Mouse (Mus musculus): Measurements from ENCODE around the gene Ngrn. TPM values are rescaled to one million over a fixed set of nuclear protein-coding genes. Genes with fewer than 3 reads are reported as not detected.

The Ngrn gene
- polyA plus RNA-seq, 1 experiment from 2014 or later: 48.7 TPM

DNA sequence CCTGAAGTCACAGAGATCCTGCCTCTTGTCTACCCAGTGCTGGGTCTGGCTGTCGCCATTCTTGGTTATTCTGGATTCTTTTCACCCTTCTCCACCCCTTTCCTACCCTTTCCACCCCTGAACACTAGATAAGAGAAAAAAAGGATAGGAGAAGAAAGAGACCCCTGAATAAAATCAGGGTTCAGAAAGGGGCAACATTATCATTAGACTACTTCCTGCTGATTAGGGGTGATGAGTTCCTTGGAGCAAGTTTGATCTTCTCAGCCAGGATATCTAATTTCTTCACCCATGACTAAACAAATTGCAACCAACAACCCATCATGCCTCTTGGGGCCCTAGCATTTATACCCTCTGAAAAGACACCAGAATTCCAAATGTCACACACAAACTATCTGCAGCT, 6.7 kb downstream of the Ngrn start:
- Histone ChIP-seq H3K27me3 (no peaks in the 10 kb centered on the region), H3K4me1 (peaks cover 16% of the 10 kb centered on the region), H3K9me3 (no peaks in the 10 kb centered on the region), H3K36me3 (peaks cover 42% of the 10 kb centered on the region), H3K4me3 (no peak overlapping the region), H3K9ac (no peak overlapping the region), H3K27ac (no peak overlapping the region), H3K4me2 (no peak overlapping the region)
- ATAC-seq (ENCODE audit: insufficient number of reproducible peaks, low FRiP score, low TSS enrichment, low read depth): no peak
- 85% methylated on average over 1 of the region's 1 CpGs for WGBS

DNA sequence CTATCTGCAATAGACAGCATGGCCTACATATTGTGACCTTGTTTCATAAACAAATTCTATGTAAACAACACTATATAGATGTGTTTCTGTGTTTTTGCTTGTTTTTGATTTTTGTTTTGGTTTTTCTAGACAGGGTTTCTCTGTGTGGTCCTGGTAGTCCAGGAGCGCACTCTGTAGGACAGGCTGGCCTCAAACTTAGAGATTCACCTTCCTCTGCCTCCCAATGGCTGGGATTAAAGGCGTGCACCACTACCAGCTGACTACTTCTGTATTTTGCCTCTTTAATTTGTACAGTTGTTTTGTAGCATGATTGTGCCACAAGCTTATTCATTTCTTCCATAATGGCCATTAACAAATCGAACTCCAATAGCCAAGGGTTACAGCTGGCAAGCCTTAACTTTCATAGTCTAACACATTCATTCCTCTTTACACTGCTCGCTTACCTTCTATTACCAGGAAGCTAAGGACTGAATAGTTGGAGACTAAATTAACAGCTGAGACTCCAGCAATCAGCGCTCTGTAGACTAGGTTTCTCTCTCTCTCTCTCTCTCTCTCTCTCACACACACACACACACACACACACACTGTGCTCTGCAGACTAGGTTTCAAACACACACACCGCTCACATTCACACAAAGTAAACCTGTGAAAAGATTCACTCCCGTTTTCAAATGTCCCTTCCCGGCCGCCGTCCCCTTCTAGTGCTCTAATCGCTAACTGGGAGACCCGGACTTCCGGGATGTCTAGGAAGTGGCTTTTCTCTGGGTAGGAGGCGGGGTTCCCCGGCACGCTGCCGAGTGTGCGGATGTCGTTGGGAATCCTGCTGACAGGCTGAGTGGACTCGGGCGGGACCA, 8.1 kb downstream of the Ngrn start, which contains the start of gene Vps33b:
Gene Vps33b (plus strand): TSS at position 753 of the 854 bp plus-strand sequence.
- H3K4me2 ChIP-seq: peak within 1 kb of the TSS; percentile 89
- 5% methylated on average over 21 of the region's 21 CpGs for WGBS
- H3K9ac ChIP-seq: peak within 1 kb of the TSS; percentile 75
- no peaks in the 10 kb centered on the region for H3K9me3 ChIP-seq
- peak within 1 kb of the TSS; percentile 83 for H3K4me3 ChIP-seq
- H3K4me1 ChIP-seq: peaks cover 16% of the 10 kb centered on the region
- peaks cover 48% of the 10 kb centered on the region for H3K36me3 ChIP-seq
- H3K27me3 ChIP-seq: no peaks in the 10 kb centered on the region
- ATAC-seq (ENCODE audit: insufficient number of reproducible peaks, low FRiP score, low TSS enrichment, low read depth): peak; percentile 53; the same call in 1 of the 2 replicates
- peak within 1 kb of the TSS; percentile 57 for H3K27ac ChIP-seq

DNA sequence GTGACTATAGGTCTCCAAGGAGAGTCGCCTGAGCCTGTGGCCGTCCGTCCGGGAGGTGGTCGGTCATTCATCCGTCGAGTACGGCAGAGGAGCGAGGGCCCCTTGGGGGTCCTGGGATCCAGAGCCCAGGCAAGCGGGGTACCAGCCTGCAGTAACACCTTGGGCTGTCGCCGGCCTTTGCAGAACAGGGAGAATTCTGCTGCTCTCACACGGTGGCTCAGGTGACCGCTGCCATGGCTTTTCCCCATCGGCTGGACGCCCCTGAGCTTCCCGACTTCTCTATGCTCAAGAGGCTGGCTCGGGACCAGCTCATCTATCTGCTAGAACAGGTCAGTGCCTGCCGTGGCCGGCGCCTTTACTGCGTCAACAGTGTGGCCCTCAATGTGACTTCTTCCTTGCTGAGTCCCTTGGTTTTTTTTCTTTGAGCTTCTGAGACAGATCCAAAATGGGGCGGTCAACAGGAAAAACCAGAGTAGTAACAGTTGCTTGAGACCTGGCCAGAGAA, 8.8 kb downstream of the Ngrn start:
- H3K4me1 ChIP-seq: peaks cover 16% of the 10 kb centered on the region
- H3K4me3 ChIP-seq: peak overlapping the region; percentile 83
- H3K27ac ChIP-seq: peak overlapping the region; percentile 57
- peak overlapping the region; percentile 75 for H3K9ac ChIP-seq
- WGBS: under 1% methylated on average over 23 of the region's 23 CpGs
- H3K36me3 ChIP-seq: peaks cover 48% of the 10 kb centered on the region
- no peaks in the 10 kb centered on the region for H3K27me3 ChIP-seq
- peak; percentile 48; the same call in 1 of the 2 replicates for ATAC-seq (ENCODE audit: insufficient number of reproducible peaks, low FRiP score, low TSS enrichment, low read depth)
- peak overlapping the region; percentile 89 for H3K4me2 ChIP-seq
- H3K9me3 ChIP-seq: 0 out of 2 replicates have a peak, but pooled peaks cover 4% of the 10 kb centered on the region

DNA sequence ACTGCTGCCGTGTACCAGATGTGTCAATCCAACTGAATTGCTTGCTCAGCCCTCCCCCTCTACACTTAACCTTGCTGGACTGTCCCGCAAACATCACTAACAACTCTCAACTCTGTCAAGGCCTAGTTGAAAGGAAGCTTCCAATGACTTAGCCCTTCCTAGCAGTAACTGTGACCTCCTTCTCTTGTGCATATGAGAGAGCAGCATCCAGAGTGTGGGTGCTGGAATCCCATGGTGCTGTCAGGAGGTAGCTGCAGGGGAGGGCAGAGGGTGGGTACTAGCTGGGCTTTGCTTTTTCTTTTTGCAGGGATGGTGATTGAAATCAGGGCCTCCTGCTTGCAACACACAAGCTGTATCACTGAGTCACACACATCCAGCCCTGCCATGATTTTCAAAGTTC, 12.4 kb downstream of the Ngrn start:
- 94% methylated on average over 2 of the region's 2 CpGs for WGBS
- Histone ChIP-seq H3K4me3 (no peak overlapping the region), H3K9me3 (0 out of 2 replicates have a peak, but pooled peaks cover 4% of the 10 kb centered on the region), H3K4me2 (no peak overlapping the region), H3K27ac (no peak overlapping the region), H3K9ac (no peak overlapping the region), H3K4me1 (peaks cover 14% of the 10 kb centered on the region), H3K27me3 (no peaks in the 10 kb centered on the region), H3K36me3 (peaks cover 60% of the 10 kb centered on the region)
- ATAC-seq (ENCODE audit: insufficient number of reproducible peaks, low FRiP score, low TSS enrichment, low read depth): no peak

DNA sequence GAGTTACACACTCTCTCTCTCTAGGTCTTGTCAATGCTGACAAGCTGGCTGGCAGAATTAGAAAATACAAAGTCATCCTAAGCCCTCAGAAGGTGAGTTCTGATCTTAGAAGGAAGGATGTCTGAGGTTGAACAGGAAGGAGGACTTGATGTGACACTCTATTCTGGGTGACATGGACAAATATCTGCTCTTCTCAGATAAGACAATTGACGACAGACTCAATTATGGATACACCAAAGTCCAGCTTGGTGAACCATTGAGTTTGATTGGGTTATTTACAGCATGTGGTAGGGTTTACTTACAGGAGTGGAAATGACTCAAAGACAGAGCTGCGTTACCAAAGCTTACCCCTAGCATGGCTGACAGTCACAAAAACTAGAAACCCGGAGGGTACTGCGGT, 15.4 kb downstream of the Ngrn start:
- Histone ChIP-seq H3K4me1 (no peaks in the 10 kb centered on the region), H3K9me3 (0 out of 2 replicates have a peak, but pooled peaks cover 4% of the 10 kb centered on the region), H3K4me2 (no peak overlapping the region), H3K9ac (no peak overlapping the region), H3K36me3 (peaks cover 73% of the 10 kb centered on the region), H3K27ac (no peak overlapping the region), H3K27me3 (no peaks in the 10 kb centered on the region), H3K4me3 (no peak overlapping the region)
- 97% methylated on average over 4 of the region's 4 CpGs for WGBS
- ATAC-seq (ENCODE audit: insufficient number of reproducible peaks, low FRiP score, low TSS enrichment, low read depth): no peak

DNA sequence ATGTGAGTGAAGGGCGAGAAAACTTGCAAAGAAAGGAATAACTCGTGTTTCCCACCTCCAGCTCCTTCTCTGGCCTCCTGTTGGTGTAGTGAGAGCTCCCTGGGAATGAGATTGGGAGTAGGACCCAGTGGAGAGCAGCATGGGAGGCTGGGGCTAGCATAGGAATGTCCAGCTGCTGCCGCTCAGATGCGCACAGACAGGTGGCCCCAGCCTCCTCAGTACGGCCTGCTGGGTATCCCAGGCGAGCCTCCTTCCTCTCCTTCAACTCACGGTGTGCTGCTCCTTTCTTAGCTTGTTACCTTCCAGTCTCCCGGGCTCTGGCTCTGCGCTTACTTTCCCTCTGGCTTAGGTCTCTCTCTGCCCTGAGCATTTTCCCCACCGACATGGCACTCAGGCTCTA, 19.0 kb downstream of the Ngrn start:
- H3K36me3 ChIP-seq: peaks cover 75% of the 10 kb centered on the region
- H3K4me2 ChIP-seq: no peak overlapping the region
- no peaks in the 10 kb centered on the region for H3K27me3 ChIP-seq
- H3K4me3 ChIP-seq: no peak overlapping the region
- no peaks in the 10 kb centered on the region for H3K9me3 ChIP-seq
- 79% methylated on average over 10 of the region's 10 CpGs for WGBS
- H3K9ac ChIP-seq: no peak overlapping the region
- H3K27ac ChIP-seq: no peak overlapping the region
- H3K4me1 ChIP-seq: no peaks in the 10 kb centered on the region
- ATAC-seq (ENCODE audit: insufficient number of reproducible peaks, low FRiP score, low TSS enrichment, low read depth): no peak

DNA sequence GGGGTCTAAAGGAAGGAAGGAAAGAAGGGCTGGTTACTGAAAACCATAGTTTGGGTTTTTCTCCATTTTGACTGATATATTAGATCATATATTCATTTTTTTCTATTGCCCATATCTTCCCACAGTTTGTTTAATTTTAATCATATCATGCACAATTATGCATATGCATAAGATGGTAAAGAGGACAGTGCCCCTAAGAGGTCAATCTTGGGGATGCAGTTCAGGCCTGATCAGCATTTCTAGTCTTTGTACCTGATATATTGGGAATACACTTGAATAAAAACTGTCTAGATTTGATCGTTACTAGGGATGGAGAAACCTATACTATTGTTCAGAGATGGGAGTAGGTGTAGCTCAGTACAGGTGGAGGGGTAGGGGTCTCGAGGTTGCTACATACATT, 20.0 kb downstream of the Ngrn start:
- WGBS: 86% methylated on average over 2 of the region's 2 CpGs
- no peaks in the 10 kb centered on the region for H3K4me1 ChIP-seq
- no peaks in the 10 kb centered on the region for H3K27me3 ChIP-seq
- no peak overlapping the region for H3K9ac ChIP-seq
- no peak for ATAC-seq (ENCODE audit: insufficient number of reproducible peaks, low FRiP score, low TSS enrichment, low read depth)
- no peak overlapping the region for H3K4me3 ChIP-seq
- H3K36me3 ChIP-seq: peaks cover 78% of the 10 kb centered on the region
- no peak overlapping the region for H3K27ac ChIP-seq
- no peaks in the 10 kb centered on the region for H3K9me3 ChIP-seq
- no peak overlapping the region for H3K4me2 ChIP-seq

DNA sequence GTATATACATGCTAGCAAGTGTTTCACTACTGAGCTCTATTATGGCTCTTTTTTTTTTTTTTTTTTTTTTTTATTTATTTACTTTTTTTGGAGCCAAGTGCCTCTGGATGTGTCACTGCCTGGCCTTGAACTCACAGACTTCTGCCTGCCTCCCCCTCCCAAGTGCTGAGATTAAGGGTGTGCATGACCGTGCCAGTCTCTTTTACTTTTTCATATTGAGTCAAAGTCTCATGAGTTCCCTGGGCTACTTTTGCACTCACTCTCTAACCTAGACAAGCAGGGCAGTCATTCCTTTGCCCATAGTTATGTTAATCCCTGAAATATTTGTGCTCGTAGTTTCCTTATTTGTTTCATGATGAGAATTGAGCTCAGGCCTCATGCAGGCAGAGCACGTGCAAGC, 20.6 kb downstream of the Ngrn start:
- 86% methylated on average over 3 of the region's 3 CpGs for WGBS
- ATAC-seq (ENCODE audit: insufficient number of reproducible peaks, low FRiP score, low TSS enrichment, low read depth): no peak
- Histone ChIP-seq H3K36me3 (peaks cover 78% of the 10 kb centered on the region), H3K9ac (no peak overlapping the region), H3K4me1 (no peaks in the 10 kb centered on the region), H3K9me3 (no peaks in the 10 kb centered on the region), H3K27ac (no peak overlapping the region), H3K4me3 (no peak overlapping the region), H3K4me2 (no peak overlapping the region), H3K27me3 (no peaks in the 10 kb centered on the region)

DNA sequence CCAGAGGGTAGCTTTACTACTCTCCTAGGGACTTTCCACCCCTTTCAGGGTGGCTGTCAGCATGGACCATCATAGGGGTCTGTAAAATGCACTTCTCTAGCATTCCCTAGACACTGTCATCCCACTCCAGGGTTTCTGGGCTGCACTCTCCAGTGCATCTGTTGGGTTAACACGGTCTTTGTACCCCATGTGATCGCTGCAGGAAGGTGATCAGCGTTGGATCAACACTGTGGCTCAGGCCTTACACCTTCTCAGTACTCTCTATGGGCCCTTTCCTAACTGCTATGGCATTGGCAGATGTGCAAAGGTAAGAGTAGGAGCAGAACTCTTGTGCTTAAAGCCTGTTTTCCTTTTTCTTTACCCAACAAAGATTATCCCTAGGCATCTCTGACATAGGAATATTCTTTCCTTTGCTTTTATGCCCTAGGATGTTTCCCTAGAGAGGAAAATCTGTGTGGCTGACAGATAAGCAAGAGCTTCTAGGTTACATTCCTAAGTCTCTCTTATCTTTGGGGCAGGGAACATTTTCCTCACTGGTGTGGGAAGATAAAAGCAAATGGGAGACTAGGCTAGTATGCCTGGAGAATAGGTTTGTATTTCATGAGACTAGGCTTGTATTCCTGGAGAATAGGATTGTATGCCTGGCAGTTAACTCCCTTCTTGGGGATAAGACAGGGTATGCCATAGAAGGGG, 22.4 kb downstream of the Ngrn start:
- no peaks in the 10 kb centered on the region for H3K4me1 ChIP-seq
- H3K4me3 ChIP-seq: no peak overlapping the region
- H3K36me3 ChIP-seq: peaks cover 78% of the 10 kb centered on the region
- no peak overlapping the region for H3K4me2 ChIP-seq
- 86% methylated on average over 3 of the region's 3 CpGs for WGBS
- H3K9ac ChIP-seq: no peak overlapping the region
- H3K9me3 ChIP-seq: no peaks in the 10 kb centered on the region
- ATAC-seq (ENCODE audit: insufficient number of reproducible peaks, low FRiP score, low TSS enrichment, low read depth): no peak
- no peaks in the 10 kb centered on the region for H3K27me3 ChIP-seq
- no peak overlapping the region for H3K27ac ChIP-seq

DNA sequence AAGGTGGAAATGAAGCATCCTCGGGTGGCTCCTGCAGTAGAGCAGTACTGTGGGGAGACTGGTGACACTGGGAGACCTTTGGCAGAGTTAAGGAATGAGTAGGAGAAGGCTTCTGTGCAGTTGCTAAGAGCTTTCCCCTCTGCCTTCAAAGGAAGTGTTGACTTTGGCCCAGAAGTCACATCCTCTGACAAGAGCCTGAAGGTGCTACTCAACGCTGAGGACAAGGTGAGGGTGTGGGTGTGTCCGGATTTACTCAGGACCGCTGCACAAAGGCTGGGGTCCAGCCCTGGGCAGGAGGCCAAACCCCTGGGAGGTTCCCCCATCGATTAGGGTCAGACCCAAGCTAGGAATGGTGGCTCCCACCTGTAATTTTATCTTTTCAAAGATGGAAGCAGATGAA, 23.4 kb downstream of the Ngrn start:
- Histone ChIP-seq H3K4me1 (no peaks in the 10 kb centered on the region), H3K36me3 (peaks cover 75% of the 10 kb centered on the region), H3K27me3 (no peaks in the 10 kb centered on the region), H3K27ac (no peak overlapping the region), H3K9me3 (no peaks in the 10 kb centered on the region), H3K9ac (no peak overlapping the region), H3K4me2 (no peak overlapping the region), H3K4me3 (no peak overlapping the region)
- 85% methylated on average over 5 of the region's 5 CpGs for WGBS
- ATAC-seq (ENCODE audit: insufficient number of reproducible peaks, low FRiP score, low TSS enrichment, low read depth): no peak

DNA sequence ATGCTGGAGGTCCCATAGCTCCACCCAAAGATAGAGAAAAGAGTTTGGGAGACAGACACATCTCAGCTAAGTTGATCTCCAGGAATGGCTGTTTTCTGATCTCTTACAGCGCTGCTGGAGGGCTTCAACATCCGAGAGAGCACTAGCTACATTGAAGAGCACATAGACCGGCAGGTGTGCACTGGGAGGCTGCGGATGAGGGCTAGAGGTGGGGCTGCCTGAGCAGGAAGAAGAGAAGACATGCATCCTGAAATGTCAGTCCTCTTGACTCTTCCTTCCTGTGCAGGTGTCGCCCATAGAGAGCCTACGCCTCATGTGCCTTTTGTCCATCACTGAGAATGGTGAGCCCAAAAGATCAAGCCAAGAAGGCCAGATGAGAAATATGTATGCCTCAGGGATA, 24.7 kb downstream of the Ngrn start:
- H3K36me3 ChIP-seq: peaks cover 75% of the 10 kb centered on the region

DNA sequence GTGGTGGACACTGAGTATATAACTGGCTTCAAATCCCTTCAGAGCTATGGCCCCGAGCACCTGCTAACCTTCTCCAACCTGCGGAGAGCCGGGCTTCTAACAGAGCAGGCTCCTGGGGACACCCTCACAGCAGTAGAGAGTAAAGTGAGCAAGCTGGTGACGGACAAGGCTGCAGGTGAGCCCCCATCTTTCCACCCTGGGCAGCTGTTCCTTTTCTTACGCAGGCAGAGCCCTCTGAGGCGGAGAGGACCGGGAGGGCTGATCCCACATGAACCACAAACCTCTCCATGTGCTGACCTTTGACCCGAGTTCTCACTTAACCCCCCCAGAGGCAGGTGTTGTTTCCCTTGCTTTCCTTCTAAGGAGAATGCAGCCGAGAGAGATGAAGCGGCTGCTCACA, 26.7 kb downstream of the Ngrn start:
- Histone ChIP-seq H3K4me3 (no peak overlapping the region), H3K27me3 (no peaks in the 10 kb centered on the region), H3K27ac (no peak overlapping the region), H3K4me1 (no peaks in the 10 kb centered on the region), H3K9ac (no peak overlapping the region), H3K9me3 (no peaks in the 10 kb centered on the region), H3K36me3 (peaks cover 67% of the 10 kb centered on the region), H3K4me2 (no peak overlapping the region)
- 80% methylated on average over 10 of the region's 10 CpGs for WGBS
- ATAC-seq (ENCODE audit: insufficient number of reproducible peaks, low FRiP score, low TSS enrichment, low read depth): no peak

More for the DNA sequence above, 24.7 kb downstream of the Ngrn start:
- Histone ChIP-seq H3K9ac (no peak overlapping the region), H3K9me3 (no peaks in the 10 kb centered on the region), H3K27me3 (no peaks in the 10 kb centered on the region), H3K4me1 (no peaks in the 10 kb centered on the region), H3K27ac (no peak overlapping the region), H3K4me3 (no peak overlapping the region), H3K4me2 (no peak overlapping the region)
- no peak for ATAC-seq (ENCODE audit: insufficient number of reproducible peaks, low FRiP score, low TSS enrichment, low read depth)
- 91% methylated on average over 6 of the region's 6 CpGs for WGBS
